Mouse (Mus musculus) embryonic stem cell, embryonic (primary cell): ENCODE results near the gene Clcnka.

Source experiments
- CTCF ChIA-PET, 4 experiments: fragments of 300-600 bp in 2 of 4; fragments of 350-600 bp in 2 of 4; sonication (Branson Sonifier 250); formaldehyde crosslinking; loops; one replicate each; lab custom pipeline; 2022; ENCODE audit warnings: inconsistent platforms in 2 of 4; lab: Charles Lee
- POLR2A ChIA-PET, 4 experiments: fragments of 300-600 bp in 2 of 4; fragments of 350-600 bp in 2 of 4; sonication (Branson Sonifier 250); formaldehyde crosslinking; loops; one replicate each; lab custom pipeline; 2022; ENCODE audit warnings: antibody characterized with exemption in 4 of 4, inconsistent platforms in 1 of 4; lab: Charles Lee

The Clcnka gene

GRCm38 (mm10) chr4:141338853-141339252 lies 59.7 kb downstream of the Clcnka start:
- POLR2A ChIA-PET, result interaction anchor here (0.6 to 6.0 kb wide), 19 partner anchors 8 to 93 kb away, joined by 3 to 35 read pairs (median 6); partner anchors contain the start of gene Epha2 (in 1 of the 4)
- CTCF ChIA-PET, result interaction anchor here in 2 of 4 experiments (0.7 to 1.6 kb wide), 3 partner anchors 24 to 260 kb away, joined by 3 to 4 read pairs (median 4); no protein-coding TSS in a partner anchor

GRCm38 (mm10) chr4:141337986-141338385 lies 60.5 kb downstream of the Clcnka start:
- ChIA-PET CTCF (interaction anchor here (0.6 to 1.6 kb wide), 7 partner anchors 23 to 239 kb away, joined by 3 to 8 read pairs (median 4); no protein-coding TSS in a partner anchor), POLR2A (interaction anchor here (0.5 to 6.0 kb wide), 31 partner anchors 9 to 505 kb away, joined by 3 to 35 read pairs (median 4); partner anchors contain the start of genes Epha2 (in 1 of the 4) and Hspb7 (in 1 of the 4))

- POLR2A ChIA-PET, result interaction anchor here in 2 of 4 experiments (0.8 to 6.0 kb wide), 7 partner anchors 10 to 73 kb away, joined by 3 to 35 read pairs (median 3); no protein-coding TSS in a partner anchor
- CTCF ChIA-PET, result interaction anchor here in 3 of 4 experiments (0.6 to 1.7 kb wide), 6 partner anchors 20 to 764 kb away, joined by 3 to 5 read pairs (median 4); no protein-coding TSS in a partner anchor
These were observed 62.3 kb downstream of the Clcnka start for GRCm38 (mm10) chr4:141336196-141336595.

GRCm38 (mm10) chr4:141335263-141335796 lies 63.2 kb downstream of the Clcnka start:
- POLR2A ChIA-PET, result interaction anchor here (0.6 to 6.0 kb wide), 12 partner anchors 9 to 305 kb away, joined by 3 to 35 read pairs (median 4); no protein-coding TSS in a partner anchor

GRCm38 (mm10) chr4:141334695-141335094 lies 63.8 kb downstream of the Clcnka start:
- POLR2A ChIA-PET, result interaction anchor here (0.6 to 6.0 kb wide), 9 partner anchors 8 to 74 kb away, joined by 3 to 35 read pairs (median 4); no protein-coding TSS in a partner anchor
- CTCF ChIA-PET, result interaction anchor here in 2 of 4 experiments (0.6 to 0.9 kb wide), 3 partner anchors 26 to 661 kb away, joined by 3 read pairs; no protein-coding TSS in a partner anchor

More at GRCm38 (mm10) chr4:141335263-141335796, 63.2 kb downstream of the Clcnka start:
- CTCF ChIA-PET, result interaction anchor here (0.6 to 1.7 kb wide), 9 partner anchors 19 to 765 kb away, joined by 3 to 5 read pairs (median 3); no protein-coding TSS in a partner anchor
